Mouse (Mus musculus): ENCODE results near the gene Nlrc4. TPM values are rescaled to one million over a fixed set of nuclear protein-coding genes. Genes with fewer than 3 reads are reported as not detected.

The Nlrc4 gene
- polyA plus RNA-seq, 1 experiment from 2014 or later = 0.22 TPM

- Histone ChIP-seq H3K36me3 (ENCODE audit: control insufficient read depth, insufficient read depth, low read length) (no peaks in the 10 kb centered on the region; the same call in 1 of the 2 replicates), H3K9ac (ENCODE audit: low read depth, low read length) (no peak overlapping the region), H3K27me3 (ENCODE audit: control insufficient read depth, insufficient read depth, low read length) (no peaks in the 10 kb centered on the region), H3K4me1 (replicated peaks; ENCODE audit: control insufficient read depth, insufficient read depth, low read length) (no peaks in the 10 kb centered on the region), H3K4me3 (ENCODE audit: low read depth, low read length) (no peak overlapping the region), H3K9me3 (ENCODE audit: control insufficient read depth, low read length) (no peaks in the 10 kb centered on the region), H3K27ac (ENCODE audit: low read depth, low read length) (no peak overlapping the region), H3K4me2 (replicated peaks; ENCODE audit: low read depth, low read length) (no peak overlapping the region)
- ATAC-seq (ENCODE audit: low FRiP score) (no peak), DNase-seq (ENCODE audit: low spot score) (no peak)
- WGBS = 93% methylated on average over 8 of the region's 8 CpGs
Observed at GRCm38 (mm10) chr17:74416841-74417360, 42.0 kb downstream of the Nlrc4 start.

GRCm38 (mm10) chr17:74414671-74415070 is 44.3 kb downstream of the Nlrc4 start:
- no peaks in the 10 kb centered on the region for H3K27me3 ChIP-seq (ENCODE audit: control insufficient read depth, insufficient read depth, low read length)
- H3K27ac ChIP-seq (ENCODE audit: low read depth, low read length) = no peak overlapping the region
- no peak overlapping the region for H3K4me3 ChIP-seq (ENCODE audit: low read depth, low read length)
- H3K9ac ChIP-seq (ENCODE audit: low read depth, low read length) = no peak overlapping the region
- DNase-seq (ENCODE audit: low spot score) (no peak), ATAC-seq (ENCODE audit: low FRiP score) (no peak)
- 61% methylated on average over 1 of the region's 1 CpGs for WGBS
- H3K36me3 ChIP-seq (ENCODE audit: control insufficient read depth, insufficient read depth, low read length) = no peaks in the 10 kb centered on the region; the same call in 1 of the 2 replicates
- no peak overlapping the region for H3K4me2 ChIP-seq (replicated peaks; ENCODE audit: low read depth, low read length)
- H3K4me1 ChIP-seq (replicated peaks; ENCODE audit: control insufficient read depth, insufficient read depth, low read length) = no peaks in the 10 kb centered on the region
- no peaks in the 10 kb centered on the region for H3K9me3 ChIP-seq (ENCODE audit: control insufficient read depth, low read length)

GRCm38 (mm10) chr17:74413324-74413723 is 45.6 kb downstream of the Nlrc4 start:
- H3K36me3 ChIP-seq (ENCODE audit: control insufficient read depth, insufficient read depth, low read length) = no peaks in the 10 kb centered on the region; the same call in 1 of the 2 replicates
- H3K27me3 ChIP-seq (ENCODE audit: control insufficient read depth, insufficient read depth, low read length) = no peaks in the 10 kb centered on the region
- no peaks in the 10 kb centered on the region for H3K9me3 ChIP-seq (ENCODE audit: control insufficient read depth, low read length)
- DNase-seq (ENCODE audit: low spot score) = no peak
- no peak overlapping the region for H3K27ac ChIP-seq (ENCODE audit: low read depth, low read length)
- H3K4me2 ChIP-seq (replicated peaks; ENCODE audit: low read depth, low read length) = no peak overlapping the region
- ATAC-seq (ENCODE audit: low FRiP score) = no peak
- no peak overlapping the region for H3K9ac ChIP-seq (ENCODE audit: low read depth, low read length)
- WGBS = 87% methylated on average over 8 of the region's 8 CpGs
- H3K4me3 ChIP-seq (ENCODE audit: low read depth, low read length) = no peak overlapping the region
- H3K4me1 ChIP-seq (replicated peaks; ENCODE audit: control insufficient read depth, insufficient read depth, low read length) = no peaks in the 10 kb centered on the region

GRCm38 (mm10) chr17:74409722-74410121 is 49.2 kb downstream of the Nlrc4 start:
- Histone ChIP-seq H3K27me3 (ENCODE audit: control insufficient read depth, insufficient read depth, low read length) (no peaks in the 10 kb centered on the region), H3K9ac (ENCODE audit: low read depth, low read length) (no peak overlapping the region), H3K9me3 (ENCODE audit: control insufficient read depth, low read length) (no peaks in the 10 kb centered on the region), H3K4me2 (replicated peaks; ENCODE audit: low read depth, low read length) (no peak overlapping the region), H3K4me1 (replicated peaks; ENCODE audit: control insufficient read depth, insufficient read depth, low read length) (no peaks in the 10 kb centered on the region), H3K27ac (ENCODE audit: low read depth, low read length) (no peak overlapping the region), H3K36me3 (ENCODE audit: control insufficient read depth, insufficient read depth, low read length) (peaks cover 5% of the 10 kb centered on the region; the same call in 1 of the 2 replicates), H3K4me3 (ENCODE audit: low read depth, low read length) (no peak overlapping the region)
- DNase-seq (ENCODE audit: low spot score) (peak; percentile 21), ATAC-seq (ENCODE audit: low FRiP score) (no peak)
- WGBS = 71% methylated on average over 4 of the region's 4 CpGs

GRCm38 (mm10) chr17:74406487-74406886 is 52.5 kb downstream of the Nlrc4 start:
- no peak overlapping the region for H3K9ac ChIP-seq (ENCODE audit: low read depth, low read length)
- 90% methylated on average over 8 of the region's 8 CpGs for WGBS
- no peak overlapping the region for H3K4me3 ChIP-seq (ENCODE audit: low read depth, low read length)
- no peak overlapping the region for H3K27ac ChIP-seq (ENCODE audit: low read depth, low read length)
- H3K36me3 ChIP-seq (ENCODE audit: control insufficient read depth, insufficient read depth, low read length) = 0 out of 2 replicates have a peak, but pooled peaks cover 5% of the 10 kb centered on the region
- no peaks in the 10 kb centered on the region for H3K27me3 ChIP-seq (ENCODE audit: control insufficient read depth, insufficient read depth, low read length)
- H3K9me3 ChIP-seq (ENCODE audit: control insufficient read depth, low read length) = no peaks in the 10 kb centered on the region
- no peaks in the 10 kb centered on the region for H3K4me1 ChIP-seq (replicated peaks; ENCODE audit: control insufficient read depth, insufficient read depth, low read length)
- H3K4me2 ChIP-seq (replicated peaks; ENCODE audit: low read depth, low read length) = no peak overlapping the region
- ATAC-seq (ENCODE audit: low FRiP score) = no peak
- DNase-seq (ENCODE audit: low spot score) = no peak

GRCm38 (mm10) chr17:74402486-74403222 is 56.3 kb downstream of the Nlrc4 start:
- Histone ChIP-seq H3K4me3 (ENCODE audit: low read depth, low read length) (no peak overlapping the region), H3K27me3 (ENCODE audit: control insufficient read depth, insufficient read depth, low read length) (no peaks in the 10 kb centered on the region), H3K4me2 (replicated peaks; ENCODE audit: low read depth, low read length) (no peak overlapping the region), H3K4me1 (replicated peaks; ENCODE audit: control insufficient read depth, insufficient read depth, low read length) (no peaks in the 10 kb centered on the region), H3K9ac (ENCODE audit: low read depth, low read length) (no peak overlapping the region), H3K36me3 (ENCODE audit: control insufficient read depth, insufficient read depth, low read length) (0 out of 2 replicates have a peak, but pooled peaks cover 5% of the 10 kb centered on the region), H3K27ac (ENCODE audit: low read depth, low read length) (no peak overlapping the region), H3K9me3 (ENCODE audit: control insufficient read depth, low read length) (no peaks in the 10 kb centered on the region)
- ATAC-seq (ENCODE audit: low FRiP score) (no peak), DNase-seq (ENCODE audit: low spot score) (no peak)
- 93% methylated on average over 12 of the region's 12 CpGs for WGBS

GRCm38 (mm10) chr17:74397173-74397572 is 61.8 kb downstream of the Nlrc4 start:
- Histone ChIP-seq H3K9me3 (ENCODE audit: control insufficient read depth, low read length) (no peaks in the 10 kb centered on the region), H3K27ac (ENCODE audit: low read depth, low read length) (no peak overlapping the region), H3K4me1 (replicated peaks; ENCODE audit: control insufficient read depth, insufficient read depth, low read length) (no peaks in the 10 kb centered on the region; the same call in 1 of the 2 replicates), H3K4me3 (ENCODE audit: low read depth, low read length) (no peak overlapping the region), H3K9ac (ENCODE audit: low read depth, low read length) (no peak overlapping the region), H3K36me3 (ENCODE audit: control insufficient read depth, insufficient read depth, low read length) (no peaks in the 10 kb centered on the region), H3K4me2 (replicated peaks; ENCODE audit: low read depth, low read length) (no peak overlapping the region), H3K27me3 (ENCODE audit: control insufficient read depth, insufficient read depth, low read length) (no peaks in the 10 kb centered on the region)
- no peak for DNase-seq (ENCODE audit: low spot score)
- 88% methylated on average over 2 of the region's 2 CpGs for WGBS
- ATAC-seq (ENCODE audit: low FRiP score) = no peak

- Histone ChIP-seq H3K27me3 (ENCODE audit: control insufficient read depth, insufficient read depth, low read length) (no peaks in the 10 kb centered on the region), H3K4me3 (ENCODE audit: low read depth, low read length) (no peak overlapping the region), H3K4me2 (replicated peaks; ENCODE audit: low read depth, low read length) (no peak overlapping the region), H3K4me1 (replicated peaks; ENCODE audit: control insufficient read depth, insufficient read depth, low read length) (no peaks in the 10 kb centered on the region; the same call in 1 of the 2 replicates), H3K27ac (ENCODE audit: low read depth, low read length) (no peak overlapping the region), H3K9me3 (ENCODE audit: control insufficient read depth, low read length) (no peaks in the 10 kb centered on the region), H3K9ac (ENCODE audit: low read depth, low read length) (0 out of 2 replicates have a peak overlapping the region, but pooled peaks have one; percentile 7), H3K36me3 (ENCODE audit: control insufficient read depth, insufficient read depth, low read length) (no peaks in the 10 kb centered on the region)
- no peak for ATAC-seq (ENCODE audit: low FRiP score)
- 87% methylated on average over 4 of the region's 4 CpGs for WGBS
- DNase-seq (ENCODE audit: low spot score) = no peak
Observed at GRCm38 (mm10) chr17:74396766-74397165, 62.2 kb downstream of the Nlrc4 start.

Data from hindbrain, embryonic 11.5 days (tissue).